Mouse (Mus musculus) neural tube, embryonic 15.5 days (tissue): Measurements from ENCODE around the gene Atf6b. TPM values are rescaled to one million over a fixed set of nuclear protein-coding genes. Genes with fewer than 3 reads are reported as not detected.

ENCODE experiments used
- ATAC-seq: fragments of 200-750 bp; cut with Nextera tagmentation; 2 replicates; pipeline ENCODE4 v1.8.0; 2017; ENCODE audit warnings: mild to moderate bottlenecking, moderate TSS enrichment, moderate library complexity; ENCODE audit not compliant: low FRiP score
- H3K27ac ChIP-seq: fragments of 300-500 bp; sonication (generic); replicated peaks from 2 replicates; pipeline ENCODE4 v1.5.1; 2015; ENCODE audit warnings: mild to moderate bottlenecking, inconsistent platforms
- H3K27me3 ChIP-seq: fragments of 300-500 bp; sonication (generic); replicated peaks from 2 replicates; pipeline ENCODE4 v1.6.1; 2015; ENCODE audit warnings: inconsistent platforms
- H3K36me3 ChIP-seq: fragments of 300-500 bp; sonication (generic); 2 replicates; pipeline ENCODE4 v1.6.1; 2015; ENCODE audit warnings: inconsistent platforms
- H3K4me1 ChIP-seq: fragments of 300-500 bp; sonication (generic); 2 replicates; pipeline ENCODE4 v1.6.1; 2015; ENCODE audit warnings: inconsistent platforms
- H3K4me2 ChIP-seq: fragments of 300-500 bp; sonication (generic); 2 replicates; pipeline ENCODE4 v1.6.1; 2015; ENCODE audit warnings: inconsistent platforms, mild to moderate bottlenecking, moderate library complexity
- H3K4me3 ChIP-seq: fragments of 300-500 bp; sonication (generic); replicated peaks from 2 replicates; pipeline ENCODE4 v1.5.1; 2015; ENCODE audit warnings: mild to moderate bottlenecking, inconsistent platforms
- H3K9ac ChIP-seq: fragments of 300-500 bp; sonication (generic); replicated peaks from 2 replicates; pipeline ENCODE4 v1.6.1; 2015; ENCODE audit warnings: mild to moderate bottlenecking, inconsistent platforms
- H3K9me3 ChIP-seq: fragments of 300-500 bp; sonication (generic); replicated peaks from 2 replicates; pipeline ENCODE4 v1.6.1; 2016; ENCODE audit warnings: inconsistent platforms
- WGBS: fragments of 180-500 bp; shearing (Covaris S2); methylation state at CpG from one replicate; pipeline ENCODE4 v1.1.7; 2015; ENCODE audit warnings: mixed read lengths; 5-methylcytosine and 5-hydroxymethylcytosine counted together
- polyA plus RNA-seq: library from polyadenylated mRNA; unstranded; fragments of >200 nt; fragmentation: Nextera tagmentation; extraction: Ambion mirVana; gene quantifications from 2 replicates; pipeline ENCODE4 v1.2.1, GENCODE M21; 2015

Gene Atf6b
- polyA plus RNA-seq, 1 experiment from 2014 or later: 112 TPM

DNA sequence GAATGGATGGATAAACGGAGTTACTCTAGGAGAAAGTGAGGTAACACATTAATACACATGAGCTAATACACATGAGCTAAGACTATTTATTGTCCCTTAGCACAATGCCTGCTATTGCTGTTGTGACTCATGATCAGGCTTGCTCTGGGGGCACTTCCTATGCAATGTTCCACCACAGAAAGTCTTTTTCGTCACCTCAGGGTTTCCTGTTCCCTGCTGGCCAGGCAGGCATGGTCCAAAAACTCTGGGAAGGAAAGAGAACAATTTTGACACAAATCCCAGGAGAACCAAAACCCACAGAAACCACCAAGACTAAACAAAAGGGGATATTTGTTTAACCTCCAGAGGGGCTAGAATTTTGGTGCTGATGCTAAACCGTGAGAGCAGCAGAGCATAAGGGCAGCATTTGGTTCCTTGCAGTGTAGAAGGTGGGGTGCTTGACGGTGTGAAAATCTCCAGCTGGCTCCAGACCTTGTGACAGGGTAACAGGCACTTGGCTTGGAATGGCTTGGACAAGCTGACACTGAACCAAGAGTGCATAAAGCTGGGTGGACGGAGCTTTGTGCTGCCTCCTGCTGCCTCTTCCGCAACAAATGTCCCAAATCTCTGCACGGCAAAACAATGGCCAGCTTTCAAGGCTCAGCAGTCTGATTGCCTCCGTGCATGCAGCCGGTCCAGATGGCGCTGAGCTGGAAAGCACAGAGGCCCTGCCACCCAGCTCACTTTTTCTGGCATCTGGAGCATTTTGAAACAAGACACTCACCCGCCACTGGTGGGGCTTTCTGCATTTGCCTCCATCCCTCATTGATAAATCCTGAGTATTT is 6.0 kb upstream of the Atf6b start:
- Histone ChIP-seq H3K9ac (no peak overlapping the region), H3K4me2 (no peak overlapping the region; the same call in 1 of the 2 replicates), H3K4me3 (no peak overlapping the region), H3K27me3 (no peaks in the 10 kb centered on the region), H3K9me3 (no peaks in the 10 kb centered on the region), H3K36me3 (no peaks in the 10 kb centered on the region), H3K4me1 (peaks cover 25% of the 10 kb centered on the region), H3K27ac (peak overlapping the region; percentile 75)
- 16% methylated on average over 11 of the region's 11 CpGs for WGBS
- ATAC-seq: no peak

- no peak overlapping the region for H3K27ac ChIP-seq
These were observed 5.0 kb upstream of the Atf6b start for GRCm38 (mm10) chr17:34641945-34642344.

GRCm38 (mm10) chr17:34643379-34643778 is 3.6 kb upstream of the Atf6b start:
- H3K27ac ChIP-seq: no peak overlapping the region

More at GRCm38 (mm10) chr17:34641945-34642344, 5.0 kb upstream of the Atf6b start:
- 89% methylated on average over 3 of the region's 3 CpGs for WGBS
- no peaks in the 10 kb centered on the region for H3K27me3 ChIP-seq
- no peak overlapping the region for H3K4me3 ChIP-seq
- no peak for ATAC-seq
- no peak overlapping the region for H3K9ac ChIP-seq
- no peak overlapping the region for H3K4me2 ChIP-seq
- no peaks in the 10 kb centered on the region for H3K9me3 ChIP-seq
- H3K36me3 ChIP-seq: no peaks in the 10 kb centered on the region
- H3K4me1 ChIP-seq: peaks cover 33% of the 10 kb centered on the region

GRCm38 (mm10) chr17:34643944-34644343 is 3.0 kb upstream of the Atf6b start:
- Histone ChIP-seq H3K4me2 (no peak overlapping the region), H3K27ac (peak overlapping the region; percentile 72; the same call in 1 of the 2 replicates), H3K4me1 (peaks cover 49% of the 10 kb centered on the region)

More at GRCm38 (mm10) chr17:34643379-34643778, 3.6 kb upstream of the Atf6b start:
- no peak for ATAC-seq
- H3K36me3 ChIP-seq: no peaks in the 10 kb centered on the region
- no peaks in the 10 kb centered on the region for H3K27me3 ChIP-seq
- H3K4me3 ChIP-seq: no peak overlapping the region
- no peaks in the 10 kb centered on the region for H3K9me3 ChIP-seq
- peaks cover 43% of the 10 kb centered on the region for H3K4me1 ChIP-seq
- WGBS: 96% methylated on average over 4 of the region's 4 CpGs
- no peak overlapping the region for H3K9ac ChIP-seq
- no peak overlapping the region for H3K4me2 ChIP-seq

DNA sequence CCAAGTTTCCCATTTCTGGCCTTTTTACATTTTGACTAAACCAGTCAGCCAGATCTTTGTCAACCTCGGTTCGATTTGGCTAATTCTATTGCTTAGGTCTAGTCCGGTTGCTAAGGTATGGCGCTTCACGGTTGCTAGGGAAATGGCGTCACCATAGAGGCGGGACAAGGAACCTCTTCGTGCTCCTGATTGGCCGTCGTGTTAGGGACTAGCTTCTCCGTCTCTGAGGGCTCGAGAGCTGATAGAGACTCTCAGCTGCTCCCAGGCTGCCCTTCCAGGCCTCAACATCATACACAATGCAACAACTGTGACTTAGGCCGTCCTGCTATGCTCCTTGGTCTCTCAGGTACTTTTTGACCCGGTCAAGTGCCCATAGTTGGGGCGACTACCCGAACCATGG is 2.3 kb upstream of the Atf6b start, which contains the start of gene Fkbpl:
TSS of gene Fkbpl (plus strand) at position 157 of the 400 bp plus-strand sequence.
- Histone ChIP-seq H3K9me3 (no peaks in the 10 kb centered on the region), H3K4me2 (peak within 1 kb of the TSS; percentile 89), H3K36me3 (peaks cover 8% of the 10 kb centered on the region), H3K9ac (peak within 1 kb of the TSS; percentile 65), H3K27me3 (no peaks in the 10 kb centered on the region), H3K4me3 (peak within 1 kb of the TSS; percentile 60), H3K4me1 (peaks cover 50% of the 10 kb centered on the region), H3K27ac (peak within 1 kb of the TSS; percentile 84)
- WGBS: under 1% methylated on average over 16 of the region's 16 CpGs
- peak; percentile 83 for ATAC-seq

More at GRCm38 (mm10) chr17:34643944-34644343, 3.0 kb upstream of the Atf6b start:
- peaks cover 2% of the 10 kb centered on the region; the same call in 1 of the 2 replicates for H3K36me3 ChIP-seq
- H3K27me3 ChIP-seq: no peaks in the 10 kb centered on the region
- H3K4me3 ChIP-seq: no peak overlapping the region
- H3K9ac ChIP-seq: no peak overlapping the region
- WGBS: 85% methylated on average over 10 of the region's 10 CpGs
- ATAC-seq: no peak
- H3K9me3 ChIP-seq: no peaks in the 10 kb centered on the region

DNA sequence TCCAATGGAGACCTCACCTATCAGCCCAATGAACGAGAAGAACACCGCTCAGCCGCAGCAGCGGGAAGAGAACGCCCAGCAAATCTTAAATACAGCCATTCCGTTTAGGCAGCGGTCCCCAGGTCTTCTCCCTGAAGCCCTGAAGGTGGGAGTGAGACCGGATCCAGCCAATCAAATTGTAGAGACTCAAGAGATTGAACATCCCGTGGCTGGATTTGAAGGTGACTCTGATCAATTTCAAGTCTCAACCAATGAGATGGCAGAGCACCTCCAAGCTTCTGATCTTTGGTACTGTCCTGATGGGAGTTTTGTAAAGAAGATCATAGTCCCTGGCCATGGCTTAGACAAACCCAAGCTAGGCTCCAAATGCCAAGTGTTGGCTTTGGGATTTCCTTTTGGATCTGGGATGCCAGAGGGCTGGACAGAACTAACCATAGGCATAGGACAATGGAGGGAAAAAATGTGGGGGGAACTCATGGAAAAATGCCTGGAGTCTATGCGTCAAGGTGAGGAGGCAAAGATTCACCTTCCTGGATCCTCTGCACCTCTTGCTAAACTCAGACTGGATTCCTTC is 1.6 kb upstream of the Atf6b start:
- no peaks in the 10 kb centered on the region for H3K27me3 ChIP-seq
- H3K9me3 ChIP-seq: no peaks in the 10 kb centered on the region
- peak overlapping the region; percentile 84 for H3K27ac ChIP-seq
- peak overlapping the region; percentile 89 for H3K4me2 ChIP-seq
- H3K9ac ChIP-seq: peak overlapping the region; percentile 65
- 48% methylated on average over 10 of the region's 10 CpGs for WGBS
- peak overlapping the region; percentile 60 for H3K4me3 ChIP-seq
- ATAC-seq: no peak
- H3K4me1 ChIP-seq: peaks cover 49% of the 10 kb centered on the region
- peaks cover 16% of the 10 kb centered on the region for H3K36me3 ChIP-seq

- Histone ChIP-seq H3K9ac (no peak overlapping the region), H3K4me1 (peaks cover 44% of the 10 kb centered on the region), H3K36me3 (peaks cover 22% of the 10 kb centered on the region), H3K4me2 (peak overlapping the region; percentile 89), H3K27ac (0 out of 2 replicates have a peak overlapping the region, but pooled peaks have one; percentile 28), H3K9me3 (no peaks in the 10 kb centered on the region), H3K27me3 (no peaks in the 10 kb centered on the region), H3K4me3 (peak overlapping the region; percentile 76)
- ATAC-seq: no peak
- WGBS: 78% methylated on average over 30 of the region's 30 CpGs
These were observed 975 bp upstream of the Atf6b start for GRCm38 (mm10) chr17:34645831-34646511.

DNA sequence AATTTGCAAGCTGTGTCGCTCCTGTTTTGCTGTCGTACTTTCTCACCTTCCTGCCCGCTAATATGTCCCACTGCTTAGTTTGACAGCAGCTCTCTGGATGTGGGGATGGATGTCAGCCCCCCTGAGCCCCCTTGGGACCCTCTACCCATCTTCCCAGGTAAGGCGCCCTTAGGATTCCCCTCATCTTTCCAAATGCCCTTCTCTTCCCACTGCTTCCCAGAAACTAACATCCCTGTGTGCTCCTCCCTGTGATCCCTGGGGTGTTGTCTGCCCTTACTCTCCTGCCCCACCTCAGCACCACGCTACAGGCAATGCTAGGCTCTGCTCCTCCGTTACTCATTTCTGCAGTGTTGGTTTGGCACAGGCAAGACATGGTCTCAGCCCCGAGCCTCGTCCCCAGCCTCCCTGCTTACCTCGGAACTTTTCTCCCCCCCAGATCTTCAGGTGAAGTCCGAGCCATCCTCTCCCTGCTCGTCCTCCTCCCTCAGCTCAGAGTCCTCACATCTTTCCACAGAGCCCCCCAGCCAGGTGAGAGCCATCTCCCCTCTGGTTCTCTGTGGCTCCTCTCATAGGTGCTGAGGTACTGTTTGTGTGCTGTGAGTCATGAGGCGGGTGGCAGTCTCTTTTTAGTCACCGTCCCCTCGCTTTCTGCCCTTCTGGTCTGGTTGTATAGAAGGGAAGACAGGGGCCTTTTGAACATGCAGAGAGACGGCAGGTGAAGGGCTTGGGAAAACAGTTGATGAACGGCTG is 1.4 kb downstream of the Atf6b start:
- Histone ChIP-seq H3K9ac (0 out of 2 replicates have a peak overlapping the region, but pooled peaks have one; percentile 85), H3K27ac (no peak overlapping the region), H3K27me3 (no peaks in the 10 kb centered on the region), H3K4me3 (peak overlapping the region; percentile 76), H3K9me3 (no peaks in the 10 kb centered on the region), H3K36me3 (peaks cover 45% of the 10 kb centered on the region), H3K4me1 (peaks cover 39% of the 10 kb centered on the region), H3K4me2 (peak overlapping the region; percentile 89)
- ATAC-seq: no peak
- WGBS: 90% methylated on average over 16 of the region's 16 CpGs

- no peak overlapping the region for H3K4me2 ChIP-seq
- no peak overlapping the region for H3K4me3 ChIP-seq
- H3K9ac ChIP-seq: no peak overlapping the region
- H3K27me3 ChIP-seq: no peaks in the 10 kb centered on the region
- ATAC-seq: no peak
- peaks cover 38% of the 10 kb centered on the region for H3K4me1 ChIP-seq
- H3K36me3 ChIP-seq: peaks cover 53% of the 10 kb centered on the region
- 91% methylated on average over 18 of the region's 18 CpGs for WGBS
- H3K9me3 ChIP-seq: no peaks in the 10 kb centered on the region
- no peak overlapping the region for H3K27ac ChIP-seq
These were observed 2.3 kb downstream of the Atf6b start for GRCm38 (mm10) chr17:34649106-34649864.

- 95% methylated on average over 14 of the region's 14 CpGs for WGBS
- Histone ChIP-seq H3K9me3 (no peaks in the 10 kb centered on the region), H3K27ac (no peak overlapping the region), H3K4me1 (peaks cover 34% of the 10 kb centered on the region), H3K4me3 (no peak overlapping the region), H3K4me2 (no peak overlapping the region), H3K36me3 (peaks cover 63% of the 10 kb centered on the region), H3K9ac (no peak overlapping the region), H3K27me3 (no peaks in the 10 kb centered on the region)
- no peak for ATAC-seq
These were observed 3.8 kb downstream of the Atf6b start for GRCm38 (mm10) chr17:34650781-34651180.
